Mouse (Mus musculus): ENCODE data around the gene Tgfbr3.

The Tgfbr3 gene

GRCm38 (mm10) chr5:107146111-107146616 lies 143.3 kb downstream of the Tgfbr3 start:
- DNase-seq (ENCODE audit: low spot score): no peak

GRCm38 (mm10) chr5:107145125-107145524 lies 144.3 kb downstream of the Tgfbr3 start:
- no peak for DNase-seq (ENCODE audit: low spot score)

- no peak for DNase-seq (ENCODE audit: low spot score)
These were observed 145.1 kb downstream of the Tgfbr3 start for GRCm38 (mm10) chr5:107144263-107144843.

GRCm38 (mm10) chr5:107143406-107143805 lies 146.0 kb downstream of the Tgfbr3 start:
- no peak for DNase-seq (ENCODE audit: low spot score)

GRCm38 (mm10) chr5:107142791-107143190 lies 146.6 kb downstream of the Tgfbr3 start:
- no peak for DNase-seq (ENCODE audit: low spot score)

- DNase-seq (ENCODE audit: low spot score): no peak
These were observed 148.1 kb downstream of the Tgfbr3 start for GRCm38 (mm10) chr5:107141375-107141774.

- DNase-seq (ENCODE audit: low spot score): no peak
These were observed 149.4 kb downstream of the Tgfbr3 start for GRCm38 (mm10) chr5:107139800-107140651.

- DNase-seq (ENCODE audit: low spot score): no peak
These were observed 156.1 kb downstream of the Tgfbr3 start for GRCm38 (mm10) chr5:107133336-107133735.

- no peak for DNase-seq (ENCODE audit: low spot score)
These were observed 157.2 kb downstream of the Tgfbr3 start for GRCm38 (mm10) chr5:107132231-107132630.

- DNase-seq (ENCODE audit: low spot score): no peak
These were observed 160.1 kb downstream of the Tgfbr3 start for GRCm38 (mm10) chr5:107129304-107129703.

- DNase-seq (ENCODE audit: low spot score): no peak
These were observed 162.9 kb downstream of the Tgfbr3 start for GRCm38 (mm10) chr5:107126561-107126960.

- DNase-seq (ENCODE audit: low spot score): no peak
These were observed 164.3 kb downstream of the Tgfbr3 start for GRCm38 (mm10) chr5:107125131-107125530.

- DNase-seq (ENCODE audit: low spot score): no peak
These were observed 164.9 kb downstream of the Tgfbr3 start for GRCm38 (mm10) chr5:107124531-107124930.

GRCm38 (mm10) chr5:107122622-107123021 lies 166.8 kb downstream of the Tgfbr3 start:
- no peak for DNase-seq (ENCODE audit: low spot score)

- DNase-seq (ENCODE audit: low spot score): no peak
These were observed 168.3 kb downstream of the Tgfbr3 start for GRCm38 (mm10) chr5:107121086-107121485.

GRCm38 (mm10) chr5:107120624-107121023 lies 168.8 kb downstream of the Tgfbr3 start:
- DNase-seq (ENCODE audit: low spot score): no peak

GRCm38 (mm10) chr5:107119896-107120295 lies 169.5 kb downstream of the Tgfbr3 start:
- no peak for DNase-seq (ENCODE audit: low spot score)

GRCm38 (mm10) chr5:107116821-107117220 lies 172.6 kb downstream of the Tgfbr3 start:
- no peak for DNase-seq (ENCODE audit: low spot score)

GRCm38 (mm10) chr5:107112656-107113275 lies 176.7 kb downstream of the Tgfbr3 start:
- no peak for DNase-seq (ENCODE audit: low spot score)

- no peak for DNase-seq (ENCODE audit: low spot score)
These were observed 177.6 kb downstream of the Tgfbr3 start for GRCm38 (mm10) chr5:107111802-107112201.

GRCm38 (mm10) chr5:107110880-107111520 lies 178.4 kb downstream of the Tgfbr3 start:
- DNase-seq (ENCODE audit: low spot score): no peak

All from ovary, postnatal 14 days (tissue).